Mouse (Mus musculus): Measurements from ENCODE around the gene Gm5286. TPM values are rescaled to one million over a fixed set of nuclear protein-coding genes. Genes with fewer than 3 reads are reported as not detected.
"Not testable (repeated sequence)": the region's sequence is repeated elsewhere in the genome, so short reads cannot be mapped to it uniquely, and the experiment has no call there.

Gene Gm5286
- total RNA-seq (2021): not detected
- long read RNA-seq, experiment 1: 0 reads
- long read RNA-seq, experiment 2: 0 reads

DNA sequence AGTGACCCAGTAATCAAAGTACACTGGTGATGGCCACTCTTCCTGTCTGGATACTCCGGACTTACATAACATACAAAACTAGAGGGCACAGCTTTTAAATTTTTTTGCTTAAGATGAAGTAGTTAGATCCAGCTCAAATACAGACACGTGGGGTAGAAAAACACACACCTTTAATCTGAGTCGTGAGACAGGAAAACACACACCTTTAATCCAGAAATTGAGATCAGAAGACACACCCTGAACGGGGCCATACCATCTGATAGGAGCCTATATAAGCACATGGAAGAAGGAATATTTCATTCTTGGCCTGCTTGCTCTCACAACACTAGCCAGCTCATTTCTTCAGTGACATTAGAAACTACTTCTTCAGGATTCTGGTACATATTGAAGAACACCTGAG lies at the start of gene Gm5286:
Gm5286 (plus strand) TSS at position 301 of the 400 bp plus-strand sequence.
- not testable (repeated sequence) for DNase-seq

DNA sequence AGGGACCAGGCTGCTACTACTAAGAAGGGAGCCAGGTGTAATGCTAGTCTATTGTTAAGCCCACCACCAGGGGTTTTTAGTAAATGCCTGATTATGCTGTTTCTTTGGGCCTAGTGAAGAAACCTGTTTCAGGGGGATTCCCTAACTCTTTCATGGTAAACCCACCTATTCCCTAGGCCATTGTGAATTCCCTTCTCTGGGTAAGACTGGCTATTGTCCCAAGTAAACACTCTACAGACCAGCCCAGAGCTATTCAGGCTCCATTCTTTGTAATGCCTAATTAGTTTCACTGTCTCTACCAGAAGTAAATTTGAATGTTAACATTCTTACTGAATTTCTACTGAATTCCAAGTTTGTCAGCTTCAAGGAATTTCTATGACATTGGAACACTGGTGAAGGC lies 29.2 kb upstream of the Gm5286 start:
- DNase-seq: not testable (repeated sequence)

DNA sequence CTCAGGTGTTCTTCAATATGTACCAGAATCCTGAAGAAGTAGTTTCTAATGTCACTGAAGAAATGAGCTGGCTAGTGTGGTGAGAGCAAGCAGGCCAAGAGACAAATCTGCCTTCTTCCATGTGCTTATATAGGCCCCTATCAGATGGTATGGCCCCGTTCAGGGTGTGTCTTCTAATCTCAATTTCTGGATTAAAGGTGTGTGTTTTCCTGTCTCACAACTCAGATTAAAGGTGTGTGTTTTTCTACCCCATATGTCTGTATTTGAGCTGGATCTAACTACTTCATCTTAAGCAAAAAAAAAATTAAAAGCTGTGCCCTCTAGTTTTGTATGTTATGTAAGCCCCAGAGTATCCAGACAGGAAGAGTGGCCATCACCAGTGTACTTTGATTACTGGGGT lies 18.4 kb upstream of the Gm5286 start, which contains the start of gene Gm10696:
Gm10696 (minus strand) TSS at position 101 of the 400 bp plus-strand sequence.
- DNase-seq: not testable (repeated sequence)

Other genes with a start within 250 kb of the Gm5286 start
- not detected for gene Tdpoz5, start 235.4 kb upstream of the Gm5286 start, total RNA-seq (2021)
- gene Gm9125, start 141.8 kb upstream of the Gm5286 start, total RNA-seq (2021): not detected
- not detected for gene Gm10697, start 124.1 kb upstream of the Gm5286 start, total RNA-seq (2021)
- not detected for gene Gm10696, start 18.5 kb upstream of the Gm5286 start, total RNA-seq (2021)
- gene Gm4778, start 67.3 kb downstream of the Gm5286 start, total RNA-seq (2021): not detected
- gene Them4, start 113.4 kb downstream of the Gm5286 start, total RNA-seq (2021): 10 to 100 TPM; 10.7 to 11.8 TPM
- not detected for gene Them5, start 145.4 kb downstream of the Gm5286 start, total RNA-seq (2021)
- gene C2cd4d, start 165.7 kb downstream of the Gm5286 start, total RNA-seq (2021): under 1 TPM in 1 of 2 experiments, not detected in 1; 0.73 TPM
- 10 to 100 TPM; 28.0 to 35.6 TPM for gene Rorc, start 176.1 kb downstream of the Gm5286 start, total RNA-seq (2021)
- 1 to 10 TPM in 1 of 2 experiments, under 1 TPM in 1; 0.99 to 1.0 TPM for gene Lingo4, start 201.8 kb downstream of the Gm5286 start, total RNA-seq (2021)
- 10 to 100 TPM in 1 of 2 experiments, 1 to 10 TPM in 1; 9.7 to 12.1 TPM for gene Tdrkh, start 216.6 kb downstream of the Gm5286 start, total RNA-seq (2021)
- 10 to 100 TPM; 94.5 to 97.7 TPM for gene Mrpl9, start 246.6 kb downstream of the Gm5286 start, total RNA-seq (2021)
- 1 to 10 TPM in 1 of 2 experiments, not detected in 1; 1.1 TPM for gene Oaz3, start 247.2 kb downstream of the Gm5286 start, total RNA-seq (2021)